Mouse (Mus musculus) liver, adult 2 months (tissue): ENCODE data around the gene Irx2. TPM values are rescaled to one million over a fixed set of nuclear protein-coding genes. Genes with fewer than 3 reads are reported as not detected.

Source experiments
- DNase-seq: peaks from one replicate; pipeline ENCODE4 v3.0.0-alpha.2; 2011; ENCODE audit warnings: low read depth, low spot score; ENCODE audit errors: extremely low read depth
- H3K27ac ChIP-seq: fragments of 200-500 bp; replicated peaks from 2 replicates; pipeline ENCODE4 v1.5.1; 2012; ENCODE audit warnings: low read depth, mild to moderate bottlenecking, control low read depth, inconsistent platforms, low read length; ENCODE audit not compliant: insufficient read depth
- H3K27me3 ChIP-seq: fragments of 200-500 bp; 2 replicates; pipeline ENCODE4 v1.6.1; 2012; ENCODE audit warnings: mild to moderate bottlenecking, moderate library complexity, low read length, inconsistent platforms; ENCODE audit not compliant: control insufficient read depth, insufficient read depth
- H3K36me3 ChIP-seq: fragments of 200-500 bp; 2 replicates; pipeline ENCODE4 v1.6.1; 2012; ENCODE audit warnings: low read length, inconsistent platforms; ENCODE audit not compliant: control insufficient read depth, insufficient read depth
- H3K4me1 ChIP-seq: fragments of 200-500 bp; 2 replicates; pipeline ENCODE4 v1.6.1; 2011; ENCODE audit warnings: low read length; ENCODE audit not compliant: control insufficient read depth, insufficient read depth
- H3K4me3 ChIP-seq: fragments of 200-500 bp; 2 replicates; pipeline ENCODE4 v1.5.1; 2011; ENCODE audit warnings: low read depth, mild to moderate bottlenecking, control low read depth, low read length, moderate library complexity; ENCODE audit not compliant: insufficient read depth
- H3K79me2 ChIP-seq: fragments of 200-500 bp; 2 replicates; pipeline ENCODE4 v1.6.1; 2012; ENCODE audit warnings: inconsistent platforms, mild to moderate bottlenecking, low read length, moderate library complexity; ENCODE audit not compliant: control insufficient read depth, insufficient read depth
- H3K9ac ChIP-seq: fragments of 200-500 bp; 2 replicates; pipeline ENCODE4 v1.6.1; 2012; ENCODE audit warnings: low read depth, mild to moderate bottlenecking, control low read depth, inconsistent platforms, low read length
- CTCF ChIP-seq: fragments of 200-500 bp; IDR thresholded peaks from 2 replicates; pipeline ENCODE4 v1.5.1; 2011; ENCODE audit warnings: low read depth, low read length, control low read depth
- POLR2A ChIP-seq: fragments of 200-500 bp; IDR thresholded peaks from 2 replicates; pipeline ENCODE4 v1.6.1; 2011; ENCODE audit warnings: low read length, control low read depth; ENCODE audit not compliant: insufficient read depth; ENCODE audit errors: extremely low read depth
- WGBS: fragments of 180-500 bp; shearing (Covaris S2); methylation state at CpG from one replicate; pipeline ENCODE4 v1.1.7; 2018; 5-methylcytosine and 5-hydroxymethylcytosine counted together
- polyA plus RNA-seq: library from polyadenylated mRNA; depleted of rRNA; stranded (reverse); fragments of >200 nt; gene quantifications from 2 replicates; pipeline ENCODE4 v1.2.3, GENCODE M21; 2012
- total RNA-seq: library from RNA; depleted of rRNA; stranded (reverse); fragments of >200 nt; gene quantifications from 2 replicates; pipeline ENCODE4 v1.2.3, GENCODE M21; 2014

The Irx2 gene
- total and polyA plus RNA-seq, 2 experiments: not detected

DNA sequence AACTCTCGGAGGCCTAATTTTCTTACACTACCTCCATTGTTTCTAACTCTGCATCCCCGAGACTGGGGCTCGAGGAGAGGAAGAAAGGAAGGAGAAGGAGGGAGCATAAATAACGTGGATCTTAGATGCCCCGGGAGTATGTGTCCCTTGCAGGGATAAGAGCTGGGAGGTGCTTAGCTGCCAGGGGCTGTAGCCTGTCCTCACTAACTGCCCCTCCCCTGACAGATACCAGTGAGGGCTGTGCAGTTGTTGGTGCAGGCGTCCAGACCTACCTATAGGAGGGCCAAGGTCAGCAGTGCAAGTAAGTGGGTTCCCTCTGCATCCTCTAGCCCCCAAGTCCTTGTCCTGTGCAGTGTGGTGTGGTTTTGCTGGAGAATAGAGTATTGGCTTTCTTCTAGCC, 3.7 kb downstream of the Irx2 start:
- TF ChIP-seq POLR2A: no peak
- TF ChIP-seq CTCF: no peak
- Histone ChIP-seq H3K4me1 (no peaks in the 10 kb centered on the region), H3K4me3 (no peak overlapping the region), H3K36me3 (no peaks in the 10 kb centered on the region), H3K27ac (no peak overlapping the region), H3K9ac (no peak overlapping the region), H3K27me3 (peaks cover 38% of the 10 kb centered on the region), H3K79me2 (no peaks in the 10 kb centered on the region)
- 11% methylated on average over 6 of the region's 6 CpGs for WGBS
- no peak for DNase-seq

DNA sequence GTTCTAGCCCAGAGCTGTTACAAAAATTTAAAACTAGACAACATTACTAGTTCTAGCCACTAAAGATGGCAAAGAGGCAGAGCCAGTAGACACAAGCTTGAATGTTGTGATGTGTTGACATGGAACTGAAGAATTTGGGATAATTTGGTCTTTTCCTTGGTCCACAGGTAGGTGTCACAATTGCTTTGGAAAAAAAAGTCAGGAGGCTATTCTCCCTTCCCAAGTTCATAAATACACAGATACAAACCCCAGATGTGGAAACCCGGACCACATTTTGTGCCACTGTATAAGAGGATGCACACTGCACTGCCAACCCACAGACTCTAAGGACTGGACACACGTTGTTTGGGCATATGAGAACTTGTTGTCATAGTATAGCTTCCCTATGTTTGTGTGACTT, 4.5 kb downstream of the Irx2 start:
- peaks cover 36% of the 10 kb centered on the region for H3K27me3 ChIP-seq

DNA sequence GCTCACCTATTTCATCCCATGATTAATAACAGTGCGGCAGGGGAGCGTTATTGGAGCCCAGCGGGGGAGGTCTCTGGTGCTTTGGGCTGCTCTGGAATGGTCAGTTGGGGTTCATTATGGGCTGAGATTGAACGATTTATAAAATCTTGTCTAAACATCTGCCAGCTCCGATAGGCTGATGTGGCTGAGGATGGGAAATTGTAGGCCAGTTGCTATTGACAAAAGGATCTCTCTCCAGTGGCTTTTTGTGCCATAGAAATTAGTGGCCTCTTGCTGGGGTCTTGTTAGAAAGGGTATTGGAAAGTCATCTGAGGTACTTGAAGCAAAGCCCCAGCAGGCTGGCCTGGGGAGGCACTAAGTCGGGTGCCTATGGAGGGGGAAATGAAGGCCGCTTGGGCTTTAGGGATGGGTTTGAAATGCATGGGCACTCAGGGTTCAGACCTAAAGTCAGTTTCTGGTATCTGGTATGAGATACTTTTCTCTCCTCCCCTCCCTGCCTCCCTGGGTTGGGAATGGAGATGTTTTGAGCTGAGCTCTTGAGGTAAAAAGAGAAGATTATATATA, 6.2 kb downstream of the Irx2 start:
- Histone ChIP-seq H3K27me3 (peaks cover 25% of the 10 kb centered on the region), H3K79me2 (no peaks in the 10 kb centered on the region), H3K27ac (no peak overlapping the region), H3K4me3 (no peak overlapping the region), H3K36me3 (no peaks in the 10 kb centered on the region), H3K4me1 (0 out of 2 replicates have a peak, but pooled peaks cover under 1% of the 10 kb centered on the region), H3K9ac (no peak overlapping the region)
- no peak for TF ChIP-seq CTCF
- TF ChIP-seq POLR2A: no peak
- DNase-seq: no peak
- 13% methylated on average over 7 of the region's 7 CpGs for WGBS

More for the DNA sequence above, 4.5 kb downstream of the Irx2 start:
- Histone ChIP-seq H3K4me1 (no peaks in the 10 kb centered on the region), H3K9ac (no peak overlapping the region), H3K27ac (no peak overlapping the region), H3K4me3 (no peak overlapping the region), H3K79me2 (no peaks in the 10 kb centered on the region), H3K36me3 (no peaks in the 10 kb centered on the region)
- DNase-seq: no peak
- 20% methylated on average over 2 of the region's 2 CpGs for WGBS
- TF ChIP-seq POLR2A (no peak), CTCF (no peak)

DNA sequence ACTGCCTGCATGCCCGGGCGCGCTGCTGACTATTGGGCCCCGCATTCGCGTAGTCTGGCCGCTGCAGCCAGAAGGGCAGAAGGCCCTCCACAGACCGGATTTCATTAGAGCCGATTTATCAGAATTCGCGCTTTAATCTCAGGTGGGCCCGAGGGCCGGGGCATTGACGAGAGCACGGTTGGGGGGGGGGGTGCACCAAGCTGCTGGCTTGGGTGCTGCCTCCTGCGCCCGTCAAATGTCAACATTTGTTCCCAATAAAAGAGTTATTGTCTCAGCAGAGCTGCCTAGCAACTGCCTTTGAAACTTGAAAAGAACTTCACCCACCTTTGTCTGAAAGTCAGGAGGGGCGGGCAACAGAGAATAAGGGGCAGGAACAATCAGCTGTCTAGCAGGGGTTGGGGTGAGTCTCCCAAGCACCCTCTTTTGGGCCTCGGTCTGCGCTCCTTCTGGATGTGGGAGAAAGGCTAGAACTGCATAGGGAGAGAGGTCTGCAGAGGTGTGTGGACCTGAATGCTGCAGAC, 7.8 kb downstream of the Irx2 start:
- peaks cover 14% of the 10 kb centered on the region for H3K27me3 ChIP-seq

DNA sequence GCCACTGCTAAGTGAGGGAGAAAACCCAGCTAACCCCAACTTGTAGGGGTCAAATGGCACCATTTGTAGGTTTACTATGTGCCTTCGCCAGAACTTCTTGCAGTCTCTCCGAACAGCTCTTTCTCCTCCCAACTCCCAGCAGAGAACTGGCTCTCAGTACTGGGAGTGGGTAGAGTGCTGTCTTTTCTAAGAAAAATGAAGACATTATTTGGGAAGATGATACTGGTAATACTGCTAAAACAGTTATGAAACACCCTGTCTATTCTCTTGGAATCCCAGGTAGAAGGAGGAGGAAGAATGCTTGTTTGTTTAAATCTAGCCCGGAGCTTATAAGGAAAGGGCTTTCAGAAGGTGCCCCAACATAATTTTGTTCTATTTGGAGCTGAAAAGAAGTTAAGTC, 8.9 kb downstream of the Irx2 start:
- WGBS: 9% methylated on average over 3 of the region's 3 CpGs
- no peak for TF ChIP-seq POLR2A
- TF ChIP-seq CTCF: no peak
- H3K4me1 ChIP-seq: 0 out of 2 replicates have a peak, but pooled peaks cover 3% of the 10 kb centered on the region
- no peak overlapping the region for H3K27ac ChIP-seq
- no peak for DNase-seq
- no peak overlapping the region for H3K4me3 ChIP-seq
- no peak overlapping the region for H3K9ac ChIP-seq
- H3K36me3 ChIP-seq: no peaks in the 10 kb centered on the region
- peaks cover 9% of the 10 kb centered on the region; the same call in 1 of the 2 replicates for H3K27me3 ChIP-seq
- H3K79me2 ChIP-seq: no peaks in the 10 kb centered on the region

More for the DNA sequence above, 7.8 kb downstream of the Irx2 start:
- no peak for DNase-seq
- Histone ChIP-seq H3K4me3 (no peak overlapping the region), H3K36me3 (no peaks in the 10 kb centered on the region), H3K27ac (no peak overlapping the region), H3K4me1 (0 out of 2 replicates have a peak, but pooled peaks cover 3% of the 10 kb centered on the region), H3K9ac (no peak overlapping the region), H3K79me2 (no peaks in the 10 kb centered on the region)
- 3% methylated on average over 20 of the region's 20 CpGs for WGBS
- TF ChIP-seq POLR2A (no peak), CTCF (no peak)
